Mouse (Mus musculus) hindbrain, embryonic 13.5 days (tissue): ENCODE measurements at regions not wholly inside any gene's neighbourhood (a gene's known extent, or its start where the extent isn't known, plus 50 kb on each side); places are given as distances from the start of the nearest gene placed in this dataset.

Experiments
- ATAC-seq: fragments of 200-750 bp; cut with Nextera tagmentation; 2 replicates; pipeline ENCODE4 v1.8.0; 2017; ENCODE audit warnings: moderate TSS enrichment; ENCODE audit not compliant: low FRiP score
- H3K27ac ChIP-seq: fragments of 300-500 bp; sonication (generic); 2 replicates; pipeline ENCODE4 v1.5.1; 2015; ENCODE audit warnings: inconsistent platforms, mild to moderate bottlenecking, moderate library complexity
- H3K27me3 ChIP-seq: fragments of 300-500 bp; sonication (generic); 2 replicates; pipeline ENCODE4 v1.6.1; 2015; ENCODE audit warnings: mild to moderate bottlenecking, inconsistent platforms
- H3K36me3 ChIP-seq: fragments of 300-500 bp; sonication (generic); 2 replicates; pipeline ENCODE4 v1.6.1; 2015; ENCODE audit warnings: mild to moderate bottlenecking, inconsistent platforms
- H3K4me1 ChIP-seq: fragments of 300-500 bp; sonication (generic); replicated peaks from 2 replicates; pipeline ENCODE4 v1.6.1; 2015; ENCODE audit warnings: inconsistent platforms
- H3K4me2 ChIP-seq: fragments of 300-500 bp; sonication (generic); 2 replicates; pipeline ENCODE4 v1.6.1; 2015; ENCODE audit warnings: inconsistent platforms, mild to moderate bottlenecking, moderate library complexity
- H3K4me3 ChIP-seq: fragments of 300-500 bp; sonication (generic); 2 replicates; pipeline ENCODE4 v1.5.1; 2015; ENCODE audit warnings: mild to moderate bottlenecking, inconsistent platforms
- H3K9ac ChIP-seq: fragments of 300-500 bp; sonication (generic); 2 replicates; pipeline ENCODE4 v1.6.1; 2015; ENCODE audit warnings: mild to moderate bottlenecking, inconsistent platforms
- H3K9me3 ChIP-seq: fragments of 300-500 bp; sonication (generic); 2 replicates; pipeline ENCODE4 v1.6.1; 2016; ENCODE audit warnings: inconsistent platforms
- WGBS: fragments of 180-500 bp; shearing (Covaris S2); methylation state at CpG from one replicate; pipeline ENCODE4 v1.1.7; 2015; 5-methylcytosine and 5-hydroxymethylcytosine counted together

DNA sequence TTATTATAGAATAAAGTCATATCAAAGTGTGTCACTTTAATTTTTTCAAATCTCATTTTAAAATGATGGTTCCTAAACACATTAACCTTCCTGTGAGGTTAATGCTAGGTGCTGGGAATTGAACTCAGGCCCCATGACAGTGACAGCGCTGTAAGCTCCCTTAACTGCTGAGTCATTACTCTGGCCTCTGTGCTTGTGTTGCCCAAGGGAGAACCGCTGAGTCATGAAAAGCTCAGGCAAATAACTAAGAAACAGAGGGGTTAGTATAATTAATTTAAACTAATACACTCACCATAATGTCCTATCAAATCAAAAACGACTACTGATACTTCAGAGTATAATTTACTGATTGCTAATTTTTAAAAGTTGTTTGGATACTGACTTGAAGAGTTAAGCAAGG lies 281.7 kb upstream of the Ndst3 start:
- Histone ChIP-seq H3K36me3 (no peaks in the 10 kb centered on the region), H3K9ac (no peak overlapping the region)
- 82% methylated on average over 3 of the region's 3 CpGs for WGBS

GRCm38 (mm10) chr3:123973806-123974576 lies 283.3 kb upstream of the Ndst3 start:
- Histone ChIP-seq H3K27me3 (no peaks in the 10 kb centered on the region), H3K4me2 (no peak overlapping the region), H3K4me3 (no peak overlapping the region), H3K36me3 (no peaks in the 10 kb centered on the region), H3K4me1 (0 out of 2 replicates have a peak, but pooled peaks cover 3% of the 10 kb centered on the region), H3K9me3 (no peaks in the 10 kb centered on the region), H3K27ac (no peak overlapping the region), H3K9ac (no peak overlapping the region)
- WGBS: 73% methylated on average over 16 of the region's 16 CpGs
- ATAC-seq: peak; percentile 66

More for the DNA sequence above, 281.7 kb upstream of the Ndst3 start:
- no peak overlapping the region for H3K27ac ChIP-seq
- no peaks in the 10 kb centered on the region for H3K27me3 ChIP-seq
- ATAC-seq: no peak
- no peak overlapping the region for H3K4me2 ChIP-seq
- no peaks in the 10 kb centered on the region for H3K9me3 ChIP-seq
- 0 out of 2 replicates have a peak, but pooled peaks cover 3% of the 10 kb centered on the region for H3K4me1 ChIP-seq
- H3K4me3 ChIP-seq: no peak overlapping the region

DNA sequence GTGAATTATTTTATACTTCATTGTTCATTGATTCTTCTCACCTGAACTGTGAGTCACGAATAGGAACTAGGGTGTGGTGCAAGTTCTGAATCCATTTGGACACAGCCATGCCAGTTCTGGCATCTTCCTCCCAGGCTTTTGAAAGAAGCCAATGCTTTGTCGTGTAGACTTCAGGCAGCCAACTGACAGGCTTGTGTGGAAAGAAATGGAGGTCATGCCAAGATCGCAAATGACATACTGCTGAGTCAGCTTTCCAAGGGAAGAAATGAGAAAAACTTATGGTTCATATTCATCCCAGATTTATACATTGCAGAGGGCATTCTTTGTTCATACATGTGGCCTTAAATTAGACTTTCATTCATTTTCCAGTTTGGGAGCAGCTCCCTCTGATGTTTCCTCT lies 285.8 kb upstream of the Ndst3 start:
- WGBS: 87% methylated on average over 3 of the region's 3 CpGs
- H3K36me3 ChIP-seq: no peaks in the 10 kb centered on the region
- no peak overlapping the region for H3K27ac ChIP-seq
- H3K9me3 ChIP-seq: no peaks in the 10 kb centered on the region
- 0 out of 2 replicates have a peak, but pooled peaks cover 3% of the 10 kb centered on the region for H3K4me1 ChIP-seq
- H3K9ac ChIP-seq: no peak overlapping the region
- H3K4me2 ChIP-seq: no peak overlapping the region
- ATAC-seq: no peak
- no peaks in the 10 kb centered on the region for H3K27me3 ChIP-seq
- no peak overlapping the region for H3K4me3 ChIP-seq

GRCm38 (mm10) chr3:123977168-123977567 lies 286.5 kb upstream of the Ndst3 start:
- no peak overlapping the region for H3K27ac ChIP-seq
- no peak overlapping the region for H3K4me3 ChIP-seq
- H3K27me3 ChIP-seq: no peaks in the 10 kb centered on the region
- no peak for ATAC-seq
- no peaks in the 10 kb centered on the region for H3K36me3 ChIP-seq
- 0 out of 2 replicates have a peak, but pooled peaks cover 3% of the 10 kb centered on the region for H3K4me1 ChIP-seq
- H3K9ac ChIP-seq: no peak overlapping the region
- H3K4me2 ChIP-seq: no peak overlapping the region
- 90% methylated on average over 4 of the region's 4 CpGs for WGBS
- H3K9me3 ChIP-seq: no peaks in the 10 kb centered on the region

GRCm38 (mm10) chr3:123983045-123983444 lies 292.4 kb upstream of the Ndst3 start:
- 0 out of 2 replicates have a peak, but pooled peaks cover 3% of the 10 kb centered on the region for H3K4me1 ChIP-seq
- H3K9ac ChIP-seq: no peak overlapping the region
- H3K27me3 ChIP-seq: no peaks in the 10 kb centered on the region
- ATAC-seq: no peak
- no peak overlapping the region for H3K27ac ChIP-seq
- no peaks in the 10 kb centered on the region for H3K36me3 ChIP-seq
- no peaks in the 10 kb centered on the region for H3K9me3 ChIP-seq
- H3K4me3 ChIP-seq: no peak overlapping the region
- no peak overlapping the region for H3K4me2 ChIP-seq

GRCm38 (mm10) chr3:123983530-123983929 lies 292.9 kb upstream of the Ndst3 start:
- H3K4me2 ChIP-seq: no peak overlapping the region
- ATAC-seq: no peak
- no peaks in the 10 kb centered on the region for H3K27me3 ChIP-seq
- H3K4me1 ChIP-seq: 0 out of 2 replicates have a peak, but pooled peaks cover 3% of the 10 kb centered on the region
- no peak overlapping the region for H3K4me3 ChIP-seq
- H3K9me3 ChIP-seq: no peaks in the 10 kb centered on the region
- 73% methylated on average over 1 of the region's 1 CpGs for WGBS
- no peak overlapping the region for H3K9ac ChIP-seq
- no peak overlapping the region for H3K27ac ChIP-seq
- no peaks in the 10 kb centered on the region for H3K36me3 ChIP-seq

- Histone ChIP-seq H3K4me3 (no peak overlapping the region), H3K4me2 (no peak overlapping the region), H3K36me3 (no peaks in the 10 kb centered on the region), H3K9ac (no peak overlapping the region), H3K4me1 (0 out of 2 replicates have a peak, but pooled peaks cover 3% of the 10 kb centered on the region), H3K27ac (no peak overlapping the region), H3K27me3 (no peaks in the 10 kb centered on the region), H3K9me3 (no peaks in the 10 kb centered on the region)
- ATAC-seq: no peak
- 75% methylated on average over 1 of the region's 1 CpGs for WGBS
Measured at GRCm38 (mm10) chr3:123984028-123984427, 293.4 kb upstream of the Ndst3 start.

- Histone ChIP-seq H3K27ac (no peak overlapping the region), H3K4me2 (no peak overlapping the region), H3K4me3 (no peak overlapping the region), H3K9ac (no peak overlapping the region), H3K36me3 (no peaks in the 10 kb centered on the region), H3K9me3 (no peaks in the 10 kb centered on the region), H3K4me1 (peaks cover 3% of the 10 kb centered on the region), H3K27me3 (no peaks in the 10 kb centered on the region)
- no peak for ATAC-seq
- 79% methylated on average over 3 of the region's 3 CpGs for WGBS
Measured at GRCm38 (mm10) chr3:123999957-124000616, 309.4 kb upstream of the Ndst3 start.

GRCm38 (mm10) chr3:124000883-124001282 lies 310.2 kb upstream of the Ndst3 start:
- no peak overlapping the region for H3K9ac ChIP-seq
- H3K4me3 ChIP-seq: no peak overlapping the region
- H3K4me2 ChIP-seq: no peak overlapping the region
- WGBS: 81% methylated on average over 1 of the region's 1 CpGs
- H3K36me3 ChIP-seq: no peaks in the 10 kb centered on the region
- ATAC-seq: no peak
- H3K27ac ChIP-seq: no peak overlapping the region
- H3K27me3 ChIP-seq: no peaks in the 10 kb centered on the region
- H3K4me1 ChIP-seq: peaks cover 3% of the 10 kb centered on the region
- no peaks in the 10 kb centered on the region for H3K9me3 ChIP-seq

DNA sequence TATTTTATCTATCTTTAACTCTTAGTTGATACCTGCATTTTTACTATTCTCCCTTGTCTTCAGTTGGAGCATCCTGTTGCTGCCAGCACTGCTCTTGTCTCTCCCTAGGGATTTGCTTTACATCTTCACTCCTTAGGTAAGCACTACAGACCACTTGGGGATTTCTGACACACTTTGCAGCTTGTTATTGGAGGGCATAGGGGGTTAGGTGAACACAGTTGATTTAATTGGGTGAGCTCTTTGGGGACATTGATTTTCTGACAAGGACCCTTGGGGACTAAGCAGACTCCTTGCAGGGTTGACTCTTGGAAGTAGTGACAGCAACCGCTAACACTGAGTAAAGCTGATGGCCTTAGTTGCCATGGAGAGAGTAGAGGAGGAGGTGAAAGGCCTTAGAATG lies 309.0 kb upstream of the Tram1l1 start:
- Histone ChIP-seq H3K4me1 (no peaks in the 10 kb centered on the region), H3K36me3 (no peaks in the 10 kb centered on the region), H3K27me3 (no peaks in the 10 kb centered on the region), H3K4me2 (no peak overlapping the region), H3K4me3 (no peak overlapping the region), H3K9ac (no peak overlapping the region), H3K9me3 (no peaks in the 10 kb centered on the region), H3K27ac (no peak overlapping the region)
- no peak for ATAC-seq
- 77% methylated on average over 1 of the region's 1 CpGs for WGBS

DNA sequence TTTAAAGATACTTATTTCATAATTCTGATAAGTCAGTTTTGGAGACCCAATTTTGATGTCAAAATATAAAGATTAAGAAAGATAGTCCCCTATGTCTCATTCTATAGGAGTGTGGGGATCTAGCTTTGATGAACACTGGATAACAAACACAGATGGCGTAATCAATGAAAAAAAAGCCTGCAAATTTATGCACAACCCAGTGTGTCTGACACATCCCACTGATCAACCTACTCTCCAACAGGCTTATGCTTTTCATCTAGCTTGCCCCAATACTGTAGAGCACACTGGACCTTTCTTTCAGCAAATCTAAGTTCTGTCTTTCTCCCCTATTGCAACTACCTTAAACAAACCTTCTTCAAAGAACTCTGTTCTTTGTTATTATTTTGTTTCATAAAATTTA lies 302.0 kb upstream of the Tram1l1 start:
- H3K27ac ChIP-seq: no peak overlapping the region
- H3K27me3 ChIP-seq: no peaks in the 10 kb centered on the region
- ATAC-seq: no peak
- no peaks in the 10 kb centered on the region for H3K36me3 ChIP-seq
- H3K9me3 ChIP-seq: no peaks in the 10 kb centered on the region
- WGBS: 92% methylated on average over 1 of the region's 1 CpGs
- no peaks in the 10 kb centered on the region for H3K4me1 ChIP-seq
- no peak overlapping the region for H3K4me3 ChIP-seq
- no peak overlapping the region for H3K9ac ChIP-seq
- H3K4me2 ChIP-seq: no peak overlapping the region

DNA sequence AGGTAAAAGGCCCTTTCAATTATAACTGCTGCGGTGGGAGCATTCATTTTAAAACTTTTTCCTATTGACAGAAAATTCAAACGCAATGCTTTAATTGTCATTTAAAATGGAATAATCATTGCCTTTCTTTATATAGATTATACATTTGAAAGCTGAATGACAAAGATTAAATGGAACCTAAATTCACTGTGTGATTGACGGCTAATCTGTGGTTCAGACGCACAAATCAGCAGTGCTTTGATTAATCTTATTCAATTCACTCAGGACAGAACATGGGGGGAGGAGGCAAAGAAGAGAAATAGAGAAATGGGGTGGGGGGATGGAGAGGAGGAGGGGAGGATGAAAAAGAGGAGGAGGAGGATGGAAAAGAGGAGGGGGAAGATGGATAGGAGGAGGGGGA lies 294.5 kb upstream of the Tram1l1 start:
- ATAC-seq: no peak
- H3K4me3 ChIP-seq: no peak overlapping the region
- H3K9me3 ChIP-seq: no peaks in the 10 kb centered on the region
- no peak overlapping the region for H3K27ac ChIP-seq
- no peaks in the 10 kb centered on the region for H3K4me1 ChIP-seq
- H3K9ac ChIP-seq: no peak overlapping the region
- H3K36me3 ChIP-seq: no peaks in the 10 kb centered on the region
- 60% methylated on average over 4 of the region's 4 CpGs for WGBS
- no peaks in the 10 kb centered on the region for H3K27me3 ChIP-seq
- H3K4me2 ChIP-seq: no peak overlapping the region

- Histone ChIP-seq H3K36me3 (no peaks in the 10 kb centered on the region), H3K27ac (no peak overlapping the region), H3K9ac (no peak overlapping the region), H3K4me2 (no peak overlapping the region), H3K9me3 (no peaks in the 10 kb centered on the region), H3K27me3 (no peaks in the 10 kb centered on the region), H3K4me3 (no peak overlapping the region), H3K4me1 (no peaks in the 10 kb centered on the region)
- WGBS: 68% methylated on average over 3 of the region's 3 CpGs
- ATAC-seq: peak; percentile 28; the same call in 1 of the 2 replicates
Measured at GRCm38 (mm10) chr3:124067061-124067460, 253.6 kb upstream of the Tram1l1 start.
